26 mouse cellular contexts compared by ENCODE assay signal in genomic region chr14:27388616-27389015, GRCm38 (mm10). TPM values are rescaled to one million over a fixed set of nuclear protein-coding genes. Genes with fewer than 3 reads are reported as not detected.
DNase-seq lines count a peak whose midpoint lies in the region; ATAC-seq and TF ChIP-seq lines count a peak whose summit lies in the region.
"Had no signal": no experiment of that assay in that cellular context is flagged by ENCODE, and none has a peak within 500 bp of the region (broad histone marks: within the 10 kb centered on the region; RNA-seq: fewer than 3 reads in every experiment).

No protein-coding gene starts in this region.

- H3K4me2 ChIP-seq in heart, postnatal 0 days (ENCODE audit: low read depth, low read length) = no peak overlapping the region
- no peak overlapping the region for H3K4me2 ChIP-seq in heart, embryonic 11.5 days
- H3K4me2 ChIP-seq: forebrain, embryonic 13.5 days; hindbrain, embryonic 14.5 days; liver, embryonic 12.5 days; midbrain, embryonic 12.5 days; neural tube, embryonic 12.5 days had no signal

- H3K4me3 ChIP-seq in heart, postnatal 0 days (ENCODE audit: low read depth, low read length) = no peak overlapping the region
- H3K4me3 ChIP-seq in heart, embryonic 11.5 days (ENCODE audit: low read depth, low read length) = no peak overlapping the region
- H3K4me3 ChIP-seq in layer of hippocampus, adult 2 months = no peak overlapping the region
- H3K4me3 ChIP-seq in brown adipose tissue, adult 24 weeks (ENCODE audit: insufficient read depth, low read depth, low read length) = no peak overlapping the region
- H3K4me3 ChIP-seq: forebrain, embryonic 13.5 days; heart, embryonic 10.5 days; liver, embryonic 12.5 days; midbrain, embryonic 12.5 days; myocyte; neural tube, embryonic 12.5 days had no signal

- intact Hi-C loops in heart, postnatal 25 days (cut with DNase I) = no loop called here

- no peaks in the 10 kb centered on the region for H3K9me3 ChIP-seq in heart, postnatal 0 days (replicated peaks; ENCODE audit: control insufficient read depth, low read length)
- no peaks in the 10 kb centered on the region for H3K9me3 ChIP-seq in heart, embryonic 11.5 days (replicated peaks; ENCODE audit: control insufficient read depth, low read length)
- H3K9me3 ChIP-seq: forebrain, embryonic 13.5 days; G1E; heart, embryonic 10.5 days; liver, embryonic 12.5 days; midbrain, embryonic 12.5 days; neural tube, embryonic 12.5 days had no signal

- no peak for TF ChIP-seq CTCF in heart, postnatal 0 days (IDR thresholded peaks at IDR 0.05; ENCODE audit: low read depth)
- no peak for TF ChIP-seq CTCF in layer of hippocampus, adult 2 months (conservative IDR thresholded peaks at IDR 0.05)

- ATAC-seq in heart, postnatal 0 days (ENCODE audit: insufficient read depth, low read depth) = no peak
- no peak for ATAC-seq in heart, embryonic 11.5 days (replicated peaks; ENCODE audit: insufficient number of reproducible peaks, low FRiP score, low TSS enrichment)
- ATAC-seq: forebrain, embryonic 13.5 days; liver, embryonic 12.5 days; liver, postnatal 0 days had no signal

- H3K27me3 ChIP-seq in heart, postnatal 0 days (ENCODE audit: control insufficient read depth, insufficient read depth, low read length) = no peaks in the 10 kb centered on the region
- H3K27me3 ChIP-seq in heart, embryonic 11.5 days (ENCODE audit: control insufficient read depth, insufficient read depth, low read length) = no peaks in the 10 kb centered on the region
- H3K27me3 ChIP-seq: forebrain, embryonic 13.5 days; liver, embryonic 12.5 days; midbrain, embryonic 12.5 days; neural tube, embryonic 12.5 days had no signal

- DNase-seq in heart, adult 11 months = peak; percentile 87
- DNase-seq in heart, postnatal 25 days (ENCODE audit: low spot score) = no peak
- DNase-seq in heart, postnatal 0 days (ENCODE audit: low spot score) = no peak
- no peak for DNase-seq in layer of hippocampus, adult 2 months (ENCODE audit: low spot score in 2 of 2)
- DNase-seq in layer of hippocampus, adult 18-20 months (ENCODE audit: low spot score in 2 of 2) = no peak
- DNase-seq: adrenal gland, adult 8-10 months; cerebellum, adult 8-10 months; cerebellum, postnatal 25 days; gastrocnemius, postnatal 25 days; heart, postnatal 36 days; layer of hippocampus, postnatal 36 days; left cerebral cortex, postnatal 4 days; liver, postnatal 0 days; lung, postnatal 14 days; right cerebral cortex, adult 18-20 months; thymus, postnatal 4 days had no signal

- H3K36me3 ChIP-seq in heart, postnatal 0 days (replicated peaks; ENCODE audit: control insufficient read depth, insufficient read depth, low read length) = peaks cover 14% of the 10 kb centered on the region; the same call in 1 of the 2 replicates
- H3K36me3 ChIP-seq in heart, embryonic 11.5 days (ENCODE audit: control insufficient read depth, insufficient read depth, low read length) = 0 out of 2 replicates have a peak, but pooled peaks cover 2% of the 10 kb centered on the region
- H3K36me3 ChIP-seq: liver, embryonic 12.5 days; midbrain, embryonic 12.5 days; neural tube, embryonic 12.5 days had no signal

- H3K4me1 ChIP-seq in heart, postnatal 0 days (ENCODE audit: control insufficient read depth, insufficient read depth) = no peaks in the 10 kb centered on the region
- H3K4me1 ChIP-seq in heart, embryonic 11.5 days (ENCODE audit: control insufficient read depth, insufficient read depth, low read length) = 0 out of 2 replicates have a peak, but pooled peaks cover under 1% of the 10 kb centered on the region
- H3K4me1 ChIP-seq in brown adipose tissue, adult 24 weeks (ENCODE audit: control insufficient read depth, insufficient read depth, insufficient read length, low read length) = peaks cover 15% of the 10 kb centered on the region
- H3K4me1 ChIP-seq: forebrain, embryonic 13.5 days; liver, embryonic 12.5 days; neural tube, embryonic 12.5 days had no signal

- TF ChIP-seq EP300 in heart, postnatal 0 days (IDR thresholded peaks at IDR 0.05; ENCODE audit: low read depth) = no peak

- peak overlapping the region; percentile 59 for H3K27ac ChIP-seq in heart, postnatal 0 days (ENCODE audit: low read depth)
- no peak overlapping the region for H3K27ac ChIP-seq in heart, embryonic 11.5 days (ENCODE audit: low read depth, low read length)
- 0 out of 2 replicates have a peak overlapping the region, but pooled peaks have one; percentile 20 for H3K27ac ChIP-seq in layer of hippocampus, adult 2 months
- H3K27ac ChIP-seq in brown adipose tissue, adult 24 weeks (replicated peaks; ENCODE audit: low read depth, low read length) = peak overlapping the region; percentile 72
- H3K27ac ChIP-seq: forebrain, embryonic 13.5 days; heart, embryonic 10.5 days; hindbrain, embryonic 14.5 days; liver, embryonic 12.5 days; midbrain, embryonic 12.5 days; neural tube, embryonic 12.5 days had no signal

- no peak overlapping the region for H3K9ac ChIP-seq in heart, postnatal 0 days (replicated peaks; ENCODE audit: low read depth, low read length)
- H3K9ac ChIP-seq in heart, embryonic 11.5 days (ENCODE audit: low read depth, low read length) = no peak overlapping the region
- H3K9ac ChIP-seq: forebrain, embryonic 13.5 days; hindbrain, embryonic 14.5 days; liver, embryonic 12.5 days; liver, postnatal 0 days; midbrain, embryonic 12.5 days; neural tube, embryonic 12.5 days had no signal

RNA-seq across cellular contexts. Expression of gene Fam208a, which starts 40.0 kb away (rescaled TPM):
- 10 to 100 TPM; 10.2 to 12.4 TPM for total RNA-seq in heart, postnatal 25 days (2021)
- total RNA-seq in heart, postnatal 0 days (2014; rRNA removed; ENCODE audit: low replicate concordance) = 13.6 and 31.4 TPM in 2 replicates
- 5.5 and 5.6 TPM in 2 replicates for polyA plus RNA-seq in heart, postnatal 0 days (2015; fragmentation: Nextera tagmentation; extraction: Ambion mirVana)
- 9.5 and 12.3 TPM in 2 replicates for polyA plus RNA-seq in heart, embryonic 11.5 days (2014; fragmentation: Nextera tagmentation; extraction: Ambion mirVana)
- 10 to 100 TPM; 33.5 to 34.8 TPM for total RNA-seq in layer of hippocampus, adult 2 months (2021)
- total RNA-seq in layer of hippocampus, adult 18-20 months (2021) = 10 to 100 TPM; 29.4 to 30.6 TPM
- 9.5 and 13.1 TPM in 2 replicates for polyA plus RNA-seq in brown adipose tissue, adult 24 weeks (2012; ENCODE audit: insufficient read depth, insufficient read length, missing spikeins)
